Mouse (Mus musculus): ENCODE data around the gene Zg16.

DNA sequence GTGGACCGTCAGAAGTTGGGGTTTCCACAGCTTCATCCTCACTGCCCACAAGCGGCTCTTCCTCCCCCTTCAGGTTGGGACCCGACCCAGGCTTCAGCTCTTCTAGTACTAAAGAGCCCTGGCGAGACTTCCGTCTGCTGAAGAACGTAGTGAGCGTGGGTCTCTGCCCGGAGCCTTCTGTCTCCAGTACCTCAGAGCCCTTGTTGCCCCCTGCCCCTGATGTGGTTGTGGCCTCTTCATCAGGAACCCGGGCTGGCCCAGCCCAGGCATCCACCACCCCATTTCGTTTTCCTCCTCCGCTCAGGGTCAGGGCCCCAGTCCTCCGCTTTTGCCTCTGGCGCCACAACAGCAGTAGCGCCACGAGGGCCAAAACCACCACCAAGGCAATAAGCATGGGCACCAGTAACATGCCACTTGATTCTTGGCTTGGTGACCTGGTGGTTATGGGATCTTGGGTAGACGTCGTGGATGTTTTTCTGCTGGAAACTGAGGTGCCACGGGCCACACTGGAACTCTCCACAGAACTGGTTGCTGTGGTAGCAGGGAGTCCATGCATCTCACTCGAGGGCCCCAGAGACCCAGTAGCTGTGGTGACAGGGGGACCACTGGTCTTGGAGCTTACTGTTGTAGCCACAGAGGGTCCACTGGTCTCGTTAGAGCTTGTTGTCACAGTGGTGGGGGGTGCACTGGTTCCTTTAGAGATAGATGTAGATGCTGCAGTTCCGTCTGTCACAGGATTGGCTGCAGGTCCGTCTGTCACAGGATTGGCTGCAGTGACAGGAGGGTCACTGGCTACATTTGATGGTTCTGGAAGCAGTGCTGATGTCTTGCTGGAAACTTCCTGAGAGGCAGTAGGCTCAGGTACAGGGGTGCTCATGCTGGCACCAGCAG is 49.3 kb upstream of the Zg16 start:
- TF ChIP-seq CTCF (IDR thresholded peaks at IDR 0.05; ENCODE audit: borderline replicate concordance, control insufficient read depth, extremely low read depth, insufficient read depth, low read length, poor library complexity) = no peak
- no peak for TF ChIP-seq POLR2A (IDR thresholded peaks at IDR 0.05; ENCODE audit: control insufficient read depth, extremely low read depth, insufficient read depth, low read length, poor library complexity)
